Mouse (Mus musculus) forebrain, embryonic 11.5 days (tissue): Measurements from ENCODE around the gene Prdm10. TPM values are rescaled to one million over a fixed set of nuclear protein-coding genes. Genes with fewer than 3 reads are reported as not detected.

ENCODE experiments used
- ATAC-seq: fragments of 200-750 bp; cut with Nextera tagmentation; replicated peaks from 2 replicates; pipeline ENCODE4 v1.8.0; 2017; ENCODE audit warnings: moderate TSS enrichment; ENCODE audit not compliant: low FRiP score
- DNase-seq: peaks from one replicate; pipeline ENCODE4 v3.0.0-alpha.2; 2017; ENCODE audit warnings: low spot score
- H3K27ac ChIP-seq: fragments of 300-500 bp; sonication (generic); 2 replicates; pipeline ENCODE4 v1.5.1; 2014; ENCODE audit warnings: low read depth, low read length
- H3K27me3 ChIP-seq: fragments of 300-500 bp; sonication (generic); 2 replicates; pipeline ENCODE4 v1.6.1; 2014; ENCODE audit warnings: mild to moderate bottlenecking, low read length, mixed read lengths; ENCODE audit not compliant: control insufficient read depth, insufficient read depth
- H3K36me3 ChIP-seq: fragments of 300-500 bp; sonication (generic); 2 replicates; pipeline ENCODE4 v1.6.1; 2014; ENCODE audit warnings: mild to moderate bottlenecking, low read length, moderate library complexity, mixed read lengths; ENCODE audit not compliant: control insufficient read depth, insufficient read depth
- H3K4me1 ChIP-seq: fragments of 300-500 bp; sonication (generic); replicated peaks from 2 replicates; pipeline ENCODE4 v1.6.1; 2014; ENCODE audit warnings: low read length, mixed read lengths; ENCODE audit not compliant: control insufficient read depth, insufficient read depth
- H3K4me2 ChIP-seq: fragments of 300-500 bp; sonication (generic); 2 replicates; pipeline ENCODE4 v1.6.1; 2014; ENCODE audit warnings: low read depth, mild to moderate bottlenecking, low read length, moderate library complexity, mixed read lengths; ENCODE audit not compliant: severe bottlenecking
- H3K4me3 ChIP-seq: fragments of 300-500 bp; sonication (generic); 2 replicates; pipeline ENCODE4 v1.5.1; 2014; ENCODE audit warnings: low read depth, low read length
- H3K9ac ChIP-seq: fragments of 300-500 bp; sonication (generic); 2 replicates; pipeline ENCODE4 v1.6.1; 2014; ENCODE audit warnings: low read length
- H3K9me3 ChIP-seq: fragments of 300-500 bp; sonication (generic); 2 replicates; pipeline ENCODE4 v1.6.1; 2016; ENCODE audit warnings: low read length, mixed read lengths; ENCODE audit not compliant: control insufficient read depth
- WGBS: fragments of 180-500 bp; shearing (Covaris S2); extraction: QIAGEN DNeasy Blood & Tissue Kit; methylation state at CpG from one replicate; pipeline ENCODE4 v1.1.7; 2014; 5-methylcytosine and 5-hydroxymethylcytosine counted together
- polyA plus RNA-seq: library from polyadenylated mRNA; unstranded; fragments of >200 nt; fragmentation: Nextera tagmentation; extraction: Ambion mirVana; gene quantifications from 2 replicates; pipeline ENCODE4 v1.2.1, GENCODE M21; 2014

The Prdm10 gene
- polyA plus RNA-seq, 1 experiment from 2014 or later = 10.1 TPM

DNA sequence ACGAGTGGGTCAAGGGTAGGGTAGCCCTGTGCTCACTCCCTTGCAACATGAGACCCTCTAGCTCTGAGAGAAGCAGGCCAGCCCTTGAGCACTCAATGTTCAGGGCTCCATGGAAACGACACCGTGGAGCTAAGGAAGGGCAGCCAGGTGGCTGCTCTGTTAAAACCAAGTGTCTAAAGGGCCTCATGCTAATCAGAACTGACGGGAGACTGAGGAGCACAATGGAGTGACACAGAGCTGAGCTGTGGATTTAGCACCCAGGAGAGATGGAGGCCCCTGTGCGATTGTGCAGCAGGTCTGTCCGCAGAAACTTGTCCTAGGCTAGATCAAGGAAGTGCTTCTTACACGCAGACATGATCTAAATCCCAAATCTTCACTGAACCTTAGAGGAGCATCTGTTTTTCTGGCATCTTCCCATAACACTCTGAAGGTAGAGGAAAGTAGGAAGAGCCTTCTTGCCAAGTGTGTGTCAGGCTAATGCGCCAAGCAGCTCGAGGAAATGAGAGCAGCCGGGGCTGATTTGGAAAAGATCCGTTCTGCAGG is 64.0 kb downstream of the Prdm10 start:
- Histone ChIP-seq H3K27me3 (no peaks in the 10 kb centered on the region), H3K27ac (no peak overlapping the region), H3K4me1 (no peaks in the 10 kb centered on the region), H3K9me3 (no peaks in the 10 kb centered on the region), H3K36me3 (no peaks in the 10 kb centered on the region; the same call in 1 of the 2 replicates), H3K4me3 (no peak overlapping the region), H3K4me2 (no peak overlapping the region), H3K9ac (no peak overlapping the region)
- 65% methylated on average over 11 of the region's 11 CpGs for WGBS
- DNase-seq (no peak), ATAC-seq (no peak)

DNA sequence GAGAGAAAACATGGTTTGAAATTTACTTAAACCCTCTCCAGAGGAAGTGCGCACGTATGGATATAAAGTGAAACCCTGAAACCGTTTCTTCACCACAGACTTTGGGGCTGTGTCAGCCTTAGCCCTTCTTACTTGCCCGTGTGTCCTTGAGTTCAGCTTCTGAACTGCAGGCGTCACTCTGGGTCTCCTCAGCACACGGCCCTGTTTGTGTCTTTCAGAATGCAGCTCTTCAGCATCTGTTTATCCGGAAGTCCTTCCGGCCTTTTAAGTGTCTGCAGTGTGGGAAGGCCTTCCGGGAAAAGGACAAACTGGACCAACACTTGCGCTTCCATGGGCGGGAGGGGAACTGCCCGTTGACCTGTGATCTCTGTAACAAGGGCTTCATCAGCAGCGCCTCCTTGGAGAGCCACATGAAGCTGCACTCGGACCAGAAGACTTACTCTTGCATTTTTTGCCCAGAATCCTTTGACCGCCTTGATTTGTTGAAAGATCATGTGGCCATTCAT is 66.3 kb downstream of the Prdm10 start:
- H3K9ac ChIP-seq = no peak overlapping the region
- no peak overlapping the region for H3K4me2 ChIP-seq
- H3K27me3 ChIP-seq = no peaks in the 10 kb centered on the region
- H3K9me3 ChIP-seq = no peaks in the 10 kb centered on the region
- no peak for DNase-seq
- no peak for ATAC-seq
- no peaks in the 10 kb centered on the region; the same call in 1 of the 2 replicates for H3K36me3 ChIP-seq
- no peak overlapping the region for H3K4me3 ChIP-seq
- H3K27ac ChIP-seq = no peak overlapping the region
- 76% methylated on average over 15 of the region's 15 CpGs for WGBS
- no peaks in the 10 kb centered on the region for H3K4me1 ChIP-seq

- no peak for DNase-seq
- no peak overlapping the region for H3K9ac ChIP-seq
These were observed 68.1 kb downstream of the Prdm10 start for GRCm38 (mm10) chr9:31348458-31348857.

DNA sequence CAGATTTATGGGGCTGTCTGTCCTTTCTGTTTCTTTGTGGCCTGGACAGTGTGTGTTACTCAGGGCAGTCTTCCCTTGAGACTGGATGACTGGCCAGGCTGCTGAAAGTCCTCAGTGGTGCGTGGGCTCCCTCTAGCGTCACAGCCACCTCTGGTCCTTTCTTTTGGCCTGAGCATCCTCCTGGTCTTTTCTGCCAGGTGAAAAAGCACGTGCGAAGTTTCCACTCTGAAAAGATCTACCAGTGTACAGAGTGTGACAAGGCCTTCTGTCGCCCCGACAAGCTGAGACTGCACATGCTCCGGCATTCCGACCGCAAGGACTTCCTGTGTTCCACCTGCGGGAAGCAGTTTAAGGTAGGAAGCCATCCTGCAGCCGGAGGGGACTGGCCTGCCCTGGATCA is 68.6 kb downstream of the Prdm10 start:
- Histone ChIP-seq H3K27ac (no peak overlapping the region), H3K36me3 (no peaks in the 10 kb centered on the region), H3K27me3 (no peaks in the 10 kb centered on the region), H3K9ac (no peak overlapping the region), H3K9me3 (no peaks in the 10 kb centered on the region), H3K4me3 (no peak overlapping the region), H3K4me1 (no peaks in the 10 kb centered on the region), H3K4me2 (no peak overlapping the region)
- peak; percentile 79 for DNase-seq
- 68% methylated on average over 11 of the region's 11 CpGs for WGBS
- no peak for ATAC-seq

More at GRCm38 (mm10) chr9:31348458-31348857, 68.1 kb downstream of the Prdm10 start:
- no peaks in the 10 kb centered on the region for H3K4me1 ChIP-seq
- H3K27ac ChIP-seq = no peak overlapping the region
- WGBS = 84% methylated on average over 4 of the region's 4 CpGs
- H3K4me2 ChIP-seq = no peak overlapping the region
- no peaks in the 10 kb centered on the region for H3K36me3 ChIP-seq
- no peak for ATAC-seq
- H3K9me3 ChIP-seq = no peaks in the 10 kb centered on the region
- no peak overlapping the region for H3K4me3 ChIP-seq
- H3K27me3 ChIP-seq = no peaks in the 10 kb centered on the region

- H3K27ac ChIP-seq = no peak overlapping the region
- WGBS = 86% methylated on average over 2 of the region's 2 CpGs
- no peak overlapping the region for H3K4me2 ChIP-seq
- H3K9ac ChIP-seq = no peak overlapping the region
- H3K4me1 ChIP-seq = no peaks in the 10 kb centered on the region
- ATAC-seq (no peak), DNase-seq (no peak)
- no peaks in the 10 kb centered on the region for H3K27me3 ChIP-seq
- no peaks in the 10 kb centered on the region for H3K9me3 ChIP-seq
- no peaks in the 10 kb centered on the region for H3K36me3 ChIP-seq
- H3K4me3 ChIP-seq = no peak overlapping the region
These were observed 72.4 kb downstream of the Prdm10 start for GRCm38 (mm10) chr9:31352716-31353115.

DNA sequence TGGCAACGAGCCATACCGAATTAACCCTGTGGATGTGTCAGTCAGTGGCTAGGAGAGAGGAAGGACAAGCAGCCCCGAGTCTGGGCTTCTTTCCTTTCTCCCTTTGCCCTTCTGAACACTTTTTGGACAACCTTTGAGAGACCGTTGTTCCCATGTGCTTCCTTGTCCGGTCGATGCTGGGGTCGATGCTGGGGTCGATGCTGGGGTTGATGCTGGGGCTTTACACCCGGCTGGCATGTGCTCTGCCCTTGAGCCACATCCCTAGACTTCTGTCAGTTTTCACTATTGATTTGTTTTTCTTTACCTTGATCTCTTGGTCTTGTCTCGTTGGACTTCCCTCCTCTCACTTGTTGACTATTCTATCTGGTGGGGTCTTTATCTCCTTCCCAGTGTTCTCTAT is 73.2 kb downstream of the Prdm10 start:
- Histone ChIP-seq H3K9me3 (no peaks in the 10 kb centered on the region), H3K36me3 (no peaks in the 10 kb centered on the region), H3K4me1 (no peaks in the 10 kb centered on the region), H3K9ac (no peak overlapping the region), H3K4me2 (no peak overlapping the region), H3K27ac (no peak overlapping the region), H3K27me3 (no peaks in the 10 kb centered on the region), H3K4me3 (no peak overlapping the region)
- DNase-seq (no peak), ATAC-seq (no peak)
- 90% methylated on average over 10 of the region's 10 CpGs for WGBS

GRCm38 (mm10) chr9:31354051-31354450 is 73.7 kb downstream of the Prdm10 start:
- H3K27me3 ChIP-seq = no peaks in the 10 kb centered on the region
- no peaks in the 10 kb centered on the region for H3K36me3 ChIP-seq
- H3K4me2 ChIP-seq = no peak overlapping the region
- DNase-seq (no peak), ATAC-seq (no peak)
- no peaks in the 10 kb centered on the region for H3K9me3 ChIP-seq
- WGBS = 91% methylated on average over 7 of the region's 7 CpGs
- no peak overlapping the region for H3K9ac ChIP-seq
- H3K27ac ChIP-seq = no peak overlapping the region
- no peaks in the 10 kb centered on the region for H3K4me1 ChIP-seq
- no peak overlapping the region for H3K4me3 ChIP-seq

- Histone ChIP-seq H3K9ac (no peak overlapping the region), H3K4me1 (no peaks in the 10 kb centered on the region), H3K9me3 (no peaks in the 10 kb centered on the region), H3K27ac (no peak overlapping the region), H3K27me3 (no peaks in the 10 kb centered on the region), H3K4me3 (no peak overlapping the region), H3K36me3 (no peaks in the 10 kb centered on the region), H3K4me2 (no peak overlapping the region)
- no peak for DNase-seq
- 94% methylated on average over 9 of the region's 9 CpGs for WGBS
- ATAC-seq = no peak
These were observed 83.6 kb downstream of the Prdm10 start for GRCm38 (mm10) chr9:31363698-31364609.
